Mouse (Mus musculus) ES-Bruce4 (cell line): ENCODE measurements around the gene Dut.

Experiments used
- CTCF ChIP-seq: IDR thresholded peaks from one replicate; pipeline ENCODE4 v1.8.1; 2011; ENCODE audit warnings: low read depth, low read length
- EP300 ChIP-seq: IDR thresholded peaks from 2 replicates; pipeline ENCODE4 v1.6.1; 2011; ENCODE audit warnings: low read depth, low read length; ENCODE audit not compliant: insufficient read depth

DNA sequence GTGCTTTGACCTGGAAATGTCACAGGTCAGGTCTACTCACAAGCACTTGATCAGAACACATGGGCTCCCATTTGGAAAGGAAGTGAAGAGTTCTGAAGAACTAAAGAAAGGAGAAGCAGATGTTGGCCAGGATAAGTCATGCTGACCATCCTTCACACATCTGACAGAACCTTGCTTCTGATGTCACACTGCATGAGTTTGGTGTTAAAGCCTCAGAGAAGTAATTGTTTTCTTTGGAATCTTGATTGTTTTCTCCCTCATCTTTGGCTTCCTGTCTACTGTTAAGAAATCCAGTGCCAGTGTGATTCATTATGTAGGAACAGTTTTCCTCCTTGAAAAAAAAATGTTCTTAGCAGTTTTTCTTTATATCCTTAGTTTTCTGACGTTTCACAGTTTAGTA, 21.9 kb downstream of the Dut start:
- TF ChIP-seq CTCF (no peak), EP300 (no peak)
